ENCODE assay signal across 9 mouse cellular contexts in genomic region chr2:125685441-125686150, GRCm38 (mm10). TPM values are rescaled to one million over a fixed set of nuclear protein-coding genes. Genes with fewer than 3 reads are reported as not detected.
DNase-seq lines count a peak whose midpoint lies in the region; ATAC-seq and TF ChIP-seq lines count a peak whose summit lies in the region.
"Had no signal": no experiment of that assay in that cellular context is flagged by ENCODE, and none has a peak within 500 bp of the region (broad histone marks: within the 10 kb centered on the region; RNA-seq: fewer than 3 reads in every experiment).

No protein-coding gene starts in this region.

- H3K27me3 ChIP-seq in midbrain, embryonic 11.5 days (ENCODE audit: control insufficient read depth, insufficient read depth, low read length): no peaks in the 10 kb centered on the region
- H3K27me3 ChIP-seq in midbrain, embryonic 13.5 days: no peaks in the 10 kb centered on the region
- H3K27me3 ChIP-seq in hindbrain, postnatal 0 days (ENCODE audit: insufficient read depth, low read length): no peaks in the 10 kb centered on the region

- H3K36me3 ChIP-seq in midbrain, embryonic 11.5 days (ENCODE audit: control insufficient read depth, insufficient read depth, low read length): no peaks in the 10 kb centered on the region
- H3K36me3 ChIP-seq in midbrain, embryonic 13.5 days: no peaks in the 10 kb centered on the region
- no peaks in the 10 kb centered on the region for H3K36me3 ChIP-seq in hindbrain, postnatal 0 days (ENCODE audit: insufficient read depth, low read length)

- no peak overlapping the region for H3K9ac ChIP-seq in midbrain, embryonic 11.5 days (ENCODE audit: low read length)
- H3K9ac ChIP-seq in midbrain, embryonic 13.5 days (replicated peaks): no peak overlapping the region
- no peak overlapping the region for H3K9ac ChIP-seq in hindbrain, postnatal 0 days (replicated peaks; ENCODE audit: low read length)

- 0 out of 2 replicates have a peak, but pooled peaks cover 6% of the 10 kb centered on the region for H3K4me1 ChIP-seq in midbrain, embryonic 11.5 days (ENCODE audit: control insufficient read depth, insufficient read depth, low read length)
- 0 out of 2 replicates have a peak, but pooled peaks cover 8% of the 10 kb centered on the region for H3K4me1 ChIP-seq in midbrain, embryonic 13.5 days (replicated peaks)
- no peaks in the 10 kb centered on the region for H3K4me1 ChIP-seq in hindbrain, postnatal 0 days (ENCODE audit: insufficient read depth, low read length)

- H3K4me3 ChIP-seq in midbrain, embryonic 11.5 days (ENCODE audit: low read depth, low read length): no peak overlapping the region
- H3K4me3 ChIP-seq in midbrain, embryonic 13.5 days (replicated peaks): no peak overlapping the region
- no peak overlapping the region for H3K4me3 ChIP-seq in hindbrain, postnatal 0 days (ENCODE audit: low read length)

- TF ChIP-seq CTCF in hindbrain, postnatal 0 days (IDR thresholded peaks at IDR 0.05; ENCODE audit: low read depth): no peak

- no peaks in the 10 kb centered on the region for H3K9me3 ChIP-seq in midbrain, embryonic 11.5 days (ENCODE audit: control insufficient read depth, low read length)
- H3K9me3 ChIP-seq in midbrain, embryonic 13.5 days: no peaks in the 10 kb centered on the region
- no peaks in the 10 kb centered on the region for H3K9me3 ChIP-seq in hindbrain, postnatal 0 days (ENCODE audit: low read length)

- no peak overlapping the region; the same call in 1 of the 2 replicates for H3K27ac ChIP-seq in midbrain, embryonic 11.5 days (ENCODE audit: low read depth, low read length)
- no peak overlapping the region for H3K27ac ChIP-seq in midbrain, embryonic 13.5 days
- peak overlapping the region; percentile 48; the same call in 1 of the 2 replicates for H3K27ac ChIP-seq in hindbrain, postnatal 0 days
- H3K27ac ChIP-seq: macrophage had no signal

- ATAC-seq in midbrain, embryonic 11.5 days (ENCODE audit: low FRiP score): no peak
- ATAC-seq in midbrain, embryonic 13.5 days: no peak
- no peak for ATAC-seq in hindbrain, postnatal 0 days

- peak; percentile 66 for DNase-seq in heart, adult 11 months
- no peak for DNase-seq in heart, adult 8-10 months (ENCODE audit: low spot score)
- DNase-seq in midbrain, embryonic 11.5 days (ENCODE audit: low spot score, missing footprints): peak; percentile 88
- no peak for DNase-seq in hindbrain, postnatal 0 days (ENCODE audit: low spot score)
- peak; percentile 79 for DNase-seq in testis, postnatal 14 days (ENCODE audit: low spot score)
- no peak for DNase-seq in kidney, postnatal 14 days
- no peak for DNase-seq in ovary, postnatal 14 days (ENCODE audit: low spot score)

- H3K4me2 ChIP-seq in midbrain, embryonic 11.5 days: no peak overlapping the region
- no peak overlapping the region for H3K4me2 ChIP-seq in midbrain, embryonic 13.5 days (replicated peaks)
- H3K4me2 ChIP-seq in hindbrain, postnatal 0 days (ENCODE audit: low read depth, low read length): no peak overlapping the region

- WGBS in midbrain, embryonic 11.5 days: 66% methylated on average over 9 of the region's 9 CpGs
- 55% methylated on average over 9 of the region's 9 CpGs for WGBS in midbrain, embryonic 13.5 days
- WGBS in hindbrain, postnatal 0 days: 51% methylated on average over 9 of the region's 9 CpGs

RNA-seq across cellular contexts. Expression of gene Eid1, which starts 12.7 kb away (rescaled TPM):
- 10 to 100 TPM; 46.5 to 54.1 (median 48.9) TPM for total RNA-seq in heart, adult 8-10 months (2022)
- polyA plus RNA-seq in midbrain, embryonic 11.5 days (2014; fragmentation: Nextera tagmentation; extraction: Ambion mirVana): 281 and 308 TPM in 2 replicates
- polyA plus RNA-seq in midbrain, embryonic 13.5 days (2015; fragmentation: Nextera tagmentation; extraction: Ambion mirVana): 359 and 367 TPM in 2 replicates
- total RNA-seq in hindbrain, postnatal 0 days (2014; rRNA removed): 262 and 346 TPM in 2 replicates
- 393 and 394 TPM in 2 replicates for polyA plus RNA-seq in hindbrain, postnatal 0 days (2015; fragmentation: Nextera tagmentation; extraction: Ambion mirVana)

RNA-seq across cellular contexts. Expression of gene Shc4, which starts 38.4 kb away (rescaled TPM):
- total RNA-seq in heart, adult 8-10 months (2022): under 1 TPM; 0.82 to 0.97 (median 0.91) TPM
- 0.82 and 0.92 TPM in 2 replicates for polyA plus RNA-seq in midbrain, embryonic 11.5 days (2014; fragmentation: Nextera tagmentation; extraction: Ambion mirVana)
- 1.7 and 1.9 TPM in 2 replicates for polyA plus RNA-seq in midbrain, embryonic 13.5 days (2015; fragmentation: Nextera tagmentation; extraction: Ambion mirVana)
- 9.1 and 11.1 TPM in 2 replicates for total RNA-seq in hindbrain, postnatal 0 days (2014; rRNA removed)
- polyA plus RNA-seq in hindbrain, postnatal 0 days (2015; fragmentation: Nextera tagmentation; extraction: Ambion mirVana): 3.9 and 4.5 TPM in 2 replicates

Comparison
In these comparisons a context has a peak if more than half of its experiments do, and no peak if none do; other contexts are left out.
1. DNase-seq: peak in heart, adult 11 months (single experiment), midbrain, embryonic 11.5 days (single experiment) and testis, postnatal 14 days (single experiment); none in heart, adult 8-10 months (single experiment), hindbrain, postnatal 0 days (single experiment), kidney, postnatal 14 days (single experiment) and ovary, postnatal 14 days (single experiment).